Mouse (Mus musculus): ENCODE measurements around the gene B3gntl1.

B3gntl1 gene

DNA sequence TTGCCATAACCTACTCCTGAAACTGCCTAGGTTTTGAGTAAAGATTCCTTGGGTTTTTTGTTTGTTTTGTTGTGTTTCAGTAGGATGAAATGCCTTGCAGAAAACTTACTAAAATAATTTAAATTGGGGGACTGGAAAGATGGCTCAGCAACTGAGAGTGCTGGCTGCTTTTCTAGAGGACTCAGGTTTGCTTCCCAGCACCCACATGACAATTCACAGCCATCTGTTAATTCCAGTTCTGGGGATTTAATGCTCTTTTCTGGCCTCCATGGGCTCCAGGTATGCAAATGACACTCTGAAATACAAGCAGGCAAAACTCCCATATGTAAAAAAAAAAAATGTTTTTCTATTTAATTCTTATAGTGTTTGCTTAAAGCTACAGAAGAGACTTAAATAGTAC lies 91.1 kb downstream of the B3gntl1 start:
- no peak for DNase-seq (ENCODE audit: low read depth, low spot score)
- Histone ChIP-seq H3K27me3 (ENCODE audit: control insufficient read depth, insufficient read depth, low read length, poor library complexity, severe bottlenecking) (no peaks in the 10 kb centered on the region), H3K36me3 (ENCODE audit: control insufficient read depth, insufficient read depth, low read length, poor library complexity, severe bottlenecking) (no peaks in the 10 kb centered on the region; the same call in 1 of the 2 replicates)
